9 mouse cellular contexts compared by ENCODE assay signal in genomic region chr3:104523333-104523871, GRCm38 (mm10). TPM values are rescaled to one million over a fixed set of nuclear protein-coding genes. Genes with fewer than 3 reads are reported as not detected.
DNase-seq lines count a peak whose midpoint lies in the region; ATAC-seq and TF ChIP-seq lines count a peak whose summit lies in the region.
"Had no signal": no experiment of that assay in that cellular context is flagged by ENCODE, and none has a peak within 500 bp of the region (broad histone marks: within the 10 kb centered on the region; RNA-seq: fewer than 3 reads in every experiment).

No protein-coding gene starts in this region.

- no peaks in the 10 kb centered on the region for H3K9me3 ChIP-seq in midbrain, postnatal 0 days (ENCODE audit: low read length)
- H3K9me3 ChIP-seq: embryonic facial prominence, embryonic 15.5 days had no signal

- intact Hi-C loops in left cerebral cortex, postnatal 25 days (cut with DNase I) = no loop called here

- H3K27me3 ChIP-seq in midbrain, postnatal 0 days (ENCODE audit: insufficient read depth, low read length) = no peaks in the 10 kb centered on the region
- H3K27me3 ChIP-seq: embryonic facial prominence, embryonic 15.5 days had no signal

- no peak overlapping the region for H3K4me3 ChIP-seq in midbrain, postnatal 0 days (ENCODE audit: low read depth, low read length)
- H3K4me3 ChIP-seq: embryonic facial prominence, embryonic 15.5 days had no signal

- no peak overlapping the region for H3K9ac ChIP-seq in midbrain, postnatal 0 days (replicated peaks; ENCODE audit: low read length, poor library complexity, severe bottlenecking)
- H3K9ac ChIP-seq: embryonic facial prominence, embryonic 15.5 days had no signal

- peak; percentile 12 for DNase-seq in gastrocnemius, postnatal 10 days
- no peak for DNase-seq in gastrocnemius, postnatal 4 days (ENCODE audit: low spot score in 2 of 2)
- peak; percentile 61 for DNase-seq in adrenal gland, postnatal 14 days
- DNase-seq in kidney, postnatal 10 days = peak; percentile 72
- DNase-seq in midbrain, postnatal 0 days (ENCODE audit: low spot score) = no peak
- DNase-seq in left cerebral cortex, postnatal 25 days (ENCODE audit: low spot score in 2 of 2) = no peak
- no peak for DNase-seq in cerebellum, adult 8-10 months

- H3K27ac ChIP-seq in midbrain, postnatal 0 days (ENCODE audit: low read depth, low read length) = no peak overlapping the region
- H3K27ac ChIP-seq: embryonic facial prominence, embryonic 15.5 days had no signal

- no peaks in the 10 kb centered on the region for H3K36me3 ChIP-seq in midbrain, postnatal 0 days (ENCODE audit: insufficient read depth, low read length)
- H3K36me3 ChIP-seq: embryonic facial prominence, embryonic 15.5 days had no signal

- TF ChIP-seq CTCF in midbrain, postnatal 0 days (IDR thresholded peaks at IDR 0.05) = no peak

- 69% methylated on average over 4 of the region's 4 CpGs for WGBS in midbrain, postnatal 0 days

- H3K4me2 ChIP-seq in midbrain, postnatal 0 days (ENCODE audit: low read depth, low read length, poor library complexity, severe bottlenecking) = no peak overlapping the region
- H3K4me2 ChIP-seq: embryonic facial prominence, embryonic 15.5 days had no signal

- no peaks in the 10 kb centered on the region for H3K4me1 ChIP-seq in midbrain, postnatal 0 days (ENCODE audit: insufficient read depth, low read length)

- peak; percentile 35; the same call in 1 of the 2 replicates for ATAC-seq in megakaryocyte, adult 5-6 weeks (ENCODE audit: poor library complexity, severe bottlenecking)
- no peak for ATAC-seq in midbrain, postnatal 0 days (ENCODE audit: low FRiP score)

RNA-seq across cellular contexts. Expression of gene Lrig2, which starts 11.7 kb away (rescaled TPM):
- 10 to 100 TPM; 10.1 to 16.4 TPM for total RNA-seq in gastrocnemius, postnatal 10 days (2021)
- 10 to 100 TPM; 16.8 to 16.9 TPM for total RNA-seq in gastrocnemius, postnatal 4 days (2021)
- 17.4 and 19.0 TPM in 2 replicates for total RNA-seq in adrenal gland, postnatal 14 days (2021)
- total RNA-seq in megakaryocyte, adult 5-6 weeks (2015) = 8.5 and 12.9 TPM in 2 replicates
- 16.0 and 19.8 TPM in 2 replicates for total RNA-seq in megakaryocyte, adult 5-6 weeks (2017)
- 50.1 and 54.0 TPM in 2 replicates for total RNA-seq in midbrain, postnatal 0 days (2014; rRNA removed)
- polyA plus RNA-seq in midbrain, postnatal 0 days (2015; fragmentation: Nextera tagmentation; extraction: Ambion mirVana) = 18.2 and 20.2 TPM in 2 replicates
- 10 to 100 TPM; 28.1 to 34.3 TPM for total RNA-seq in left cerebral cortex, postnatal 25 days (2021)

Comparison
In these comparisons a context has a peak if more than half of its experiments do, and no peak if none do; other contexts are left out.
1. DNase-seq: peak in gastrocnemius, postnatal 10 days (single experiment), adrenal gland, postnatal 14 days (single experiment) and kidney, postnatal 10 days (single experiment); none in gastrocnemius, postnatal 4 days (0 of 2), midbrain, postnatal 0 days (single experiment), left cerebral cortex, postnatal 25 days (0 of 2) and cerebellum, adult 8-10 months (single experiment).